Mouse (Mus musculus) spleen, adult 2 months (tissue): ENCODE data around the gene Hs6st3. TPM values are rescaled to one million over a fixed set of nuclear protein-coding genes. Genes with fewer than 3 reads are reported as not detected.

Experiments
- DNase-seq, 2 experiments: peaks; one replicate each; pipeline versions ENCODE4 v3.0.0 to v3.0.0-alpha.2; 2012 to 2021; ENCODE audit warnings: low spot score in 2 of 2, low read depth in 1 of 2
- H3K27ac ChIP-seq: fragments of 200-500 bp; 2 replicates; pipeline ENCODE4 v1.5.1; 2012; ENCODE audit warnings: low read length, inconsistent platforms; ENCODE audit not compliant: insufficient read depth
- H3K27me3 ChIP-seq: fragments of 200-500 bp; 2 replicates; pipeline ENCODE4 v1.6.1; 2012; ENCODE audit warnings: mild to moderate bottlenecking, moderate library complexity, low read length, inconsistent platforms; ENCODE audit not compliant: control insufficient read depth, insufficient read depth
- H3K36me3 ChIP-seq: fragments of 200-500 bp; 2 replicates; pipeline ENCODE4 v1.6.1; 2012; ENCODE audit warnings: mild to moderate bottlenecking, low read length, inconsistent platforms; ENCODE audit not compliant: control insufficient read depth, insufficient read depth
- H3K4me1 ChIP-seq: fragments of 200-500 bp; 2 replicates; pipeline ENCODE4 v1.6.1; 2011; ENCODE audit warnings: inconsistent platforms; ENCODE audit not compliant: control insufficient read depth, insufficient read depth, insufficient read length
- H3K4me3 ChIP-seq: fragments of 200-500 bp; 2 replicates; pipeline ENCODE4 v1.5.1; 2011; ENCODE audit warnings: mild to moderate bottlenecking, inconsistent platforms; ENCODE audit not compliant: insufficient read depth, insufficient read length; ENCODE audit errors: extremely low read depth
- CTCF ChIP-seq: fragments of 200-500 bp; IDR thresholded peaks from 2 replicates; pipeline ENCODE4 v1.5.1; 2011; ENCODE audit warnings: mild to moderate bottlenecking, inconsistent platforms; ENCODE audit not compliant: insufficient read depth, insufficient read length, insufficient replicate concordance; ENCODE audit errors: extremely low read depth
- POLR2A ChIP-seq: fragments of 200-500 bp; IDR thresholded peaks from 2 replicates; pipeline ENCODE4 v1.6.1; 2011; ENCODE audit warnings: low read depth, low read length, inconsistent platforms
- WGBS: fragments of 180-500 bp; shearing (Covaris S2); methylation state at CpG from one replicate; pipeline ENCODE4 v1.1.7; 2018; 5-methylcytosine and 5-hydroxymethylcytosine counted together
- polyA plus RNA-seq: library from polyadenylated mRNA; depleted of rRNA; stranded (reverse); fragments of >200 nt; gene quantifications from 2 replicates; pipeline ENCODE4 v1.2.3, GENCODE M21; 2012

Hs6st3 gene
- polyA plus RNA-seq, 1 experiment = not detected

DNA sequence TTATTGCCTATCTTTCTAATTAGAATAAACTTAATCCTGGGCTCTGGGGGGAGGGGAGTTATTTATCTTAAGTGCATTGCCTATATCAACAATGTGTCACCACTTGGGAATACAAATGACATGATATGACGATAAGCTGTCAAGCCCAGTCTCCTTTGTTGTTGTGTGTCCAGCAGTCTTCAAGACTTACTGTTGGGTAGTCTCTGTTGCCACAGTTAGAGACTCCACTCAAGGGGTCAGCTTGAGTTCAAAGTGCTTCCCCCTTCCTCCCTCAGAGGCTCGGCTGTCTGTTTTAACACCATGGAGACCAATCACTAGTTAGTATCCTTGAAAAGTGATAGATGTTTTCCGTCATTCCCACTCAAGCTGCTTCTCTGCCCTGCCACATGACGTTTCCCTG is 339.7 kb downstream of the Hs6st3 start:
- H3K36me3 ChIP-seq = no peaks in the 10 kb centered on the region
- no peaks in the 10 kb centered on the region for H3K4me1 ChIP-seq
- H3K27ac ChIP-seq = no peak overlapping the region
- WGBS = 70% methylated on average over 4 of the region's 4 CpGs
- no peak overlapping the region for H3K4me3 ChIP-seq
- no peak for DNase-seq
- TF ChIP-seq POLR2A = no peak
- no peak for TF ChIP-seq CTCF
- H3K27me3 ChIP-seq = no peaks in the 10 kb centered on the region

- H3K4me3 ChIP-seq = no peak overlapping the region
- TF ChIP-seq POLR2A (no peak), CTCF (no peak)
- no peaks in the 10 kb centered on the region for H3K4me1 ChIP-seq
- H3K27ac ChIP-seq = no peak overlapping the region
- 81% methylated on average over 5 of the region's 5 CpGs for WGBS
- no peaks in the 10 kb centered on the region for H3K36me3 ChIP-seq
- H3K27me3 ChIP-seq = no peaks in the 10 kb centered on the region
- no peak for DNase-seq
Measured at GRCm38 (mm10) chr14:119488978-119489703, 351.0 kb downstream of the Hs6st3 start.

GRCm38 (mm10) chr14:119520632-119521031 is 382.5 kb downstream of the Hs6st3 start:
- Histone ChIP-seq H3K36me3 (no peaks in the 10 kb centered on the region), H3K4me1 (no peaks in the 10 kb centered on the region), H3K27me3 (no peaks in the 10 kb centered on the region), H3K4me3 (no peak overlapping the region), H3K27ac (no peak overlapping the region)
- no peak for TF ChIP-seq POLR2A
- no peak for TF ChIP-seq CTCF
- WGBS = 49% methylated on average over 5 of the region's 5 CpGs
- no peak for DNase-seq

GRCm38 (mm10) chr14:119521056-119521455 is 382.9 kb downstream of the Hs6st3 start:
- WGBS = 92% methylated on average over 1 of the region's 1 CpGs
- Histone ChIP-seq H3K27ac (no peak overlapping the region), H3K27me3 (no peaks in the 10 kb centered on the region), H3K4me3 (no peak overlapping the region), H3K4me1 (no peaks in the 10 kb centered on the region), H3K36me3 (no peaks in the 10 kb centered on the region)
- TF ChIP-seq POLR2A = no peak
- no peak for TF ChIP-seq CTCF
- DNase-seq = no peak

DNA sequence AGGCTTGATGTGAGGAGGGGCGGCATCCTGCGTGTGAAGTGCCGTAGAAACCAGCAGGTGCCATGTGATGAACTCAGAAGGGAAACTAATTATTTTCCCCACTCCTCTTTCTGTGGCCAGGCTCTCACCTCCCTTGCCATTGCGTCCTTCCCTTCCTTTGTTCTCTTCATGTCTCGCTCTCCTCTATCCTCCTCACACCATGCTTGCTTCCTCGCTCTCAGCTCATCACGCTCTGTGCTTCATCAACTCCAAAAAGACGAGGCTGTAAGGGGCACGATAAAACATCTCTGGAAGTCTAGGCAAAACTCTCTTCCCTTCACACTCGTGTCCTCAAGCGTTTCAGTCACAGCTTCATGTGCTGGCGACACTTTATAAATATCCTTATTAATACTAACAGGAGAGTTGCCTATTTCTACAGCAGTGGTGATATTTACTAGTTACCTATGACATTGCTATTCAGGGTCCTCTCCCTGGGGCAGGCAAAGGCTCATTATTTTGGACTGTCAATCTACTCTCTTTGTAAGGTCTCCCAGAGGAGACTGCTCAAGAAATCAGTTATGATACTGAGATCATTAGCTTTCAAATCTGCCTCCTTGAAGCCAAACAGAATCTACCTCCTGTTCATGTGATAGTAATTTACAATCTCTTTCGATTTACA is 394.9 kb downstream of the Hs6st3 start:
- H3K36me3 ChIP-seq = no peaks in the 10 kb centered on the region
- no peak overlapping the region for H3K27ac ChIP-seq
- H3K27me3 ChIP-seq = no peaks in the 10 kb centered on the region
- WGBS = 86% methylated on average over 13 of the region's 13 CpGs
- H3K4me1 ChIP-seq = no peaks in the 10 kb centered on the region
- no peak for TF ChIP-seq CTCF
- no peak for TF ChIP-seq POLR2A
- no peak overlapping the region for H3K4me3 ChIP-seq
- no peak for DNase-seq

- TF ChIP-seq POLR2A = no peak
- no peak for TF ChIP-seq CTCF
- H3K27ac ChIP-seq = no peak overlapping the region
- H3K4me3 ChIP-seq = no peak overlapping the region
- WGBS = 81% methylated on average over 5 of the region's 5 CpGs
- no peaks in the 10 kb centered on the region for H3K36me3 ChIP-seq
- no peaks in the 10 kb centered on the region for H3K27me3 ChIP-seq
- no peak for DNase-seq
- H3K4me1 ChIP-seq = no peaks in the 10 kb centered on the region
Measured at GRCm38 (mm10) chr14:119540505-119540904, 402.4 kb downstream of the Hs6st3 start.

DNA sequence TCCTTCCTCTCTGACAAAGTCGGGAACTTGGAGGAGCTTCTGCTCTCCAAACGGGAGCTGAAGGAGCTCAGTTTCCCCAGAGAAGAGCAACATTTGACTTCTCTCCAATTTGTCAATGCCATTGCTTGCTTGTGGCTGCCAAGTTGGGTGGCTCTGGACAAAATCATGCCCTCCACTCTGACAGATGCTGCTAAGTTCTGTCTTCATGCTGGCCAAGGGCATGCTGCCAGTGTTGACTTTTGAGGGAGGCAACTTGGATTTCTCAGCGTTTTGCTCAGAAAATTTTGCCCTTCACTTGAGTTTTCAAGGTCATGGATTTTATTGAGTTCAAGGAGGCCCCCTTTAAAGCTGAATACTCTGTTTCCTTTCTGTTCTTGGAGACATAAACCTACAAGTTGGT is 406.5 kb downstream of the Hs6st3 start:
- Histone ChIP-seq H3K4me1 (no peaks in the 10 kb centered on the region), H3K4me3 (no peak overlapping the region)

More for the DNA sequence above, 406.5 kb downstream of the Hs6st3 start:
- no peak overlapping the region for H3K27ac ChIP-seq
- no peaks in the 10 kb centered on the region for H3K27me3 ChIP-seq
- no peak for TF ChIP-seq CTCF
- no peak for TF ChIP-seq POLR2A
- H3K36me3 ChIP-seq = no peaks in the 10 kb centered on the region
- WGBS = 71% methylated on average over 3 of the region's 3 CpGs
- no peak for DNase-seq
